Mouse (Mus musculus) CH12.LX (cell line): ENCODE measurements around the gene Gnai2.

Experiments
- CTCF ChIP-seq, 2 experiments: IDR thresholded peaks in 1 of 2; conservative IDR thresholded peaks in 1 of 2; 2 replicates each; pipeline ENCODE4 v1.5.1; 2011 to 2012; ENCODE audit warnings: low read depth in 2 of 2, low read length in 2 of 2, improper control_type of control experiment in 1 of 2, inconsistent platforms in 1 of 2, mild to moderate bottlenecking in 1 of 2, moderate library complexity in 1 of 2
- EP300 ChIP-seq: IDR thresholded peaks from 2 replicates; pipeline ENCODE4 v1.6.1; 2011; ENCODE audit warnings: low read length, improper control_type of control experiment
- ETS1 ChIP-seq: conservative IDR thresholded peaks from 2 replicates; pipeline ENCODE4 v1.6.1; 2012; ENCODE audit warnings: low read depth, mild to moderate bottlenecking, inconsistent platforms, low read length, improper control_type of control experiment, moderate library complexity
- GABPA ChIP-seq: IDR thresholded peaks from 2 replicates; pipeline ENCODE4 v1.6.1; 2012; ENCODE audit warnings: low read depth, low read length, improper control_type of control experiment, inconsistent platforms; ENCODE audit not compliant: insufficient replicate concordance
- IRF4 ChIP-seq: IDR thresholded peaks from 2 replicates; pipeline ENCODE4 v1.6.1; 2014; ENCODE audit warnings: low read depth, mild to moderate bottlenecking, inconsistent platforms, low read length, improper control_type of control experiment
- JUND ChIP-seq: conservative IDR thresholded peaks from 2 replicates; pipeline ENCODE4 v1.6.1; 2011; ENCODE audit warnings: low read depth, low read length, improper control_type of control experiment
- PAX5 ChIP-seq: IDR thresholded peaks from 2 replicates; pipeline ENCODE4 v1.6.1; 2012; ENCODE audit warnings: low read length, inconsistent platforms, mixed read lengths
- POLR2A ChIP-seq: IDR thresholded peaks from 2 replicates; pipeline ENCODE4 v1.6.1; 2011; ENCODE audit warnings: low read depth, mild to moderate bottlenecking, improper control_type of control experiment, low read length
- SIN3A ChIP-seq: IDR thresholded peaks from 2 replicates; pipeline ENCODE4 v1.6.1; 2012; ENCODE audit warnings: low read length, improper control_type of control experiment, inconsistent platforms
- ZNF384 ChIP-seq: IDR thresholded peaks from 2 replicates; pipeline ENCODE4 v1.6.1; 2012; ENCODE audit warnings: low read depth, low read length, improper control_type of control experiment, inconsistent platforms

DNA sequence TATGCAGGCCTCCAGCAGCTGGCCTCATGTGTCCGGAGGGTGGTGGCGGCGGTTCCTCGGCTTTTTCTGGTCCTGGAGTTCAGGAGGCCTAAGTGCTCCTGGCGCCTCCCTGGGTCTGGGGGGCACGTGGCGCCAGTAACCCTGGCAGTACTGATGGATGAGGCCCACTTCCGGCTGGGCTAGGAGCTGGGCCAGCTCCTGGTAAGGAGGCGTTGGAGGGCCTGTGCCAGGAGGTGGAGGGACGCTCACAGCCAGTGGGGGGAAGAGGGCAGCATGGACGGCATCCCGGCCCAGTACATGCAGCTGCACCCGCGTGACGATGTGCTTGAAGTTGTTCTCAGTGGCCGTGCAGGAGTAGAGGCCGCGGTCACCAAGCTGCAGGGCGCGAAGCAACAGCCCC lies 47.2 kb upstream of the Gnai2 start:
- TF ChIP-seq EP300, result no peak
- TF ChIP-seq ETS1, result no peak
- TF ChIP-seq POLR2A, result no peak
- TF ChIP-seq PAX5, result no peak
- TF ChIP-seq CTCF (conservative IDR thresholded peaks at IDR 0.05 in 1 of 2, IDR thresholded peaks at IDR 0.05 in 1 of 2; ENCODE audit: low read depth in 2 of 2, low read length in 2 of 2), result no peak
- no peak for TF ChIP-seq SIN3A
- TF ChIP-seq ZNF384, result no peak
- no peak for TF ChIP-seq JUND
- no peak for TF ChIP-seq IRF4
- TF ChIP-seq GABPA, result no peak
